Mouse (Mus musculus): ENCODE measurements around the gene Rasl10a.

GRCm38 (mm10) chr11:5025108-5025507, 32.8 kb upstream of the Rasl10a start:
- TF ChIP-seq POLR2A (IDR thresholded peaks at IDR 0.05; ENCODE audit: borderline replicate concordance, control insufficient read depth, low read depth, low read length) (no peak), CTCF (IDR thresholded peaks at IDR 0.05; ENCODE audit: control insufficient read depth, insufficient read depth, low read length) (no peak)

Measured in bone marrow, adult 2 months (tissue).